Mouse (Mus musculus) lung, postnatal 0 days (tissue): Measurements from ENCODE around the gene Lingo3.

Experiments used
- CTCF ChIP-seq: IDR thresholded peaks from 2 replicates; pipeline ENCODE4 v1.5.1; 2016; ENCODE audit warnings: antibody characterized with exemption, mild to moderate bottlenecking
- EP300 ChIP-seq: IDR thresholded peaks from 2 replicates; pipeline ENCODE4 v1.6.1; 2016; ENCODE audit warnings: antibody characterized with exemption, mild to moderate bottlenecking, control low read depth

GRCm38 (mm10) chr10:80802204-80802912 is 41.5 kb downstream of the Lingo3 start:
- TF ChIP-seq CTCF (no peak), EP300 (no peak)
